Mouse (Mus musculus): Measurements from ENCODE around the gene Cd99l2.

Cd99l2 gene

DNA sequence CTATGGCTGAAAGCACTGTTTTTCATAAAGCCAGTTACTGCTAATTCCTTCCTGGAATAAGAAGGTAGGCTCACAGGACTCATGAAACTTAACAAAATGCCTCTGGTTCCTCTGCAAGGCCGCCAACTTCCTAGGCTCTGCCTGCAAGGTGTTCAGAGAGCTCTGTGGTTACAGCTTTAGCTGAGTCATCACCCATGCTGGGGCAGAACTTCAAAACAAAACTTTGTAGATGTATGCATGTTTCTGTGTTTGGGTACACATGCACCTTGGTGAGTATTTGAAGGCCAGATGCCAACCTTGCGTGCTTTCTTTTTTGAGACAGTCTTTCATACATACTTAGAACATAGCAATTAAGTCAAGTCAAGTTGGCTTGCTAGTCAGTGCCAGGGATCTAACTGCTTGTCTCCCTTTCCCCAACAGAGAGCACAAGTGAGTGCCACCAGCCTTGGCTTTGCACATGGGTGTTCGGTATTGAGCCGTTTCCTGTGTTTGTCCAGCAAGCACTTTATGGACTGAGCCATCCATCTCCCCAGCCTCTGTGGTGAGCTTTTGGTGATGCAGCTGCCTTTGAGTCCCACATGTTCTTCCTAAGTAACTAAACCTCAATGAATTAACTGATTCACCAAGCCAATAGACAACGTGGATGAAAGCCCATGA is 23.9 kb downstream of the Cd99l2 start:
- DNase-seq (ENCODE audit: low spot score in 2 of 2) = no peak

DNA sequence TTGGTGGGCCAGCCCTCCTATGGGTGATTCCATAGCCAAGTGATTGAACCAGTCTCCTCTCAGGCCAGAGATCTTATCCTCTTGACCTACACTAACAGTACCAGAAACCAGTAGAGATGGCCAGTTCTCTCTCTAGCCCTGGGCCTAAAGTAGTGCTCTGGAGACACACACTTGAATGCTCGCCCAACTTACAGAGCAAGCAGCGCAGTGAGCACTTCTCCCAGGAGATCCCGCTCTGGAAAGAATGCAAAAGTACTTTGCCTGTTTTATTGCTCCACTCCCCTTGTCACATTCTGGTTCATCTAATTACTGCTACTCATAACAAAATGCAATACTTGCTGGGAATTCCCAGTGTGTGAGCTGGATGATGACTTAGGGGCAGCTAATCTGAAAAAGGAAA is 25.2 kb downstream of the Cd99l2 start:
- no peak for DNase-seq (ENCODE audit: low spot score in 2 of 2)

DNA sequence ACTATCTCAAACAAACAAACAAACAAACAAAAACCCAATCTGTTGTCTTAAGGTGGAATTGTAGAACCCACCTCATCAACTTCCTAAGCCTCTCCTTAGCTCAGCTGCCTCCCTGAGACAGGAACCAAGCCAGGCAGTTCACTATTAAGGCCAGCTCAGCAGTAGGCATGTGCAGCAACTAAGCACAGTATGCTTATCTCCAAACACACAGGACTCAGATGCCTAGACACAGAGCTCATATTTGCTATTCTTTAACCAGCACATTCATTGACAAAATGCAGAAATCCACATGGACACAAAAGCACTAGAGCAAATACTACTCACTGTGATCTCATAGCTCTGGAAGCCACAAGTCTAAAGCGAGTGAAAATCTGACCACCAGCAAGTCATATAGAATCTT is 27.2 kb downstream of the Cd99l2 start:
- no peak for DNase-seq (ENCODE audit: low spot score in 2 of 2)

DNA sequence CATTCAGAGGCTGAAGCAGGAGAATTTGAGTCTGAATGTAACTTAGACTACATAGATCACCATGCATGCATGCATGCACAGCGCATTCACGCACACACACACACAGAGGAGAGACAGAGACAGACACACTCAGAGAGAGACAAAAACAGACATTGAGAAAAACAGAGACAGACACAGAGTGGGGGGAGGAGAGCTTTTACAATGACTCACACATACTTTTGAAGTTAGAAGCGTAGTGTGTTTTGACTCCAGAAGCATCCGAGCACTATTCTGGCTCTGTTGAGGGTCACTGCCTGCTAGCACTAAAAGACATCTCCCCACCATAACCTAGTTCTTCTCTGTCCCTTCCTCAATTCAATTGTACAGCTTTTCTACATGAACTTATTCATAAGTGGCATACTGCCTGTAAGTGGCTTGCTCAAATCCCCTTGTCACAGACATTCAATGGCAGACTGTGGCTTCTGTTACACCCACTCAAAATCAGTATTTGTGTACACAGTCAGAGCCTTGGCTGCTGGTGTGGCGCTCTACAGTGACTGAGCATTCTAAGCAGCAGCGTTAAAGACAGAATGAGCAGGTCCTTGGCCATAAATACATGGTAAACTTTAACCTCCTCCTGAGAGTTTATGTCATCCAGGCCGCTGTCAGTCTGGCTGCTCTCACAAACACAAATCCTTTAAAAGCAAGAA is 28.4 kb downstream of the Cd99l2 start:
- DNase-seq (ENCODE audit: low spot score in 2 of 2) = no peak

DNA sequence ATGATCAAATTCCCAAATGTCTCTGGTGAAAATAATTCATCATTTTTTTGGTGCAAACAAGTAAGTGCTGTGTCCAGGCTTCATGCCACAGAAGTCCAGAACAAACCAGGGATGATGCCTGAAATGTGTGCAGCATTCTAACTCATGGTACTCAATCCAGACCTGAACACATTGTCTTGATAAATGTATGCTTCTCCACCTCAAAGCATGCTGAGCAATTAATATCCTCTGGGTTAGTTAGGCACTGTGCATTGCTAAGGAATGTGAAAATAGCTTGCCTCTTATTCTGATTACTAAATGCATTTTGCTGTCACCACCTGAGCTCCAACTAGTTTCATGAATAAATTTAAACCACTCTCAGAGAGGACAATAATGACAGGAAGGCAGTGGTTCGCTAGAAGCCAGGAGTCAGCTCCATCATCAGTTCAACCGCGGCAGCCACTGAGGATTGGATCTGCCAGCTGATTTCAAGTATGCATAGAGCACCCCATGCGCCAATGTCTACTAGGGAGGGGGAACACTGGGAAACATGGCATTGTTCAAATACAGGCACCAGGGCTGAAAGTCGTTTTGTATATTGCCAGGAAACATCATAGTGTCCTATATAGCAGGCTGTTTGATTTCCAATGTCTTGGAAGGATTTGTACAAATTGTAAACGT is 36.4 kb downstream of the Cd99l2 start:
- DNase-seq (ENCODE audit: low spot score in 2 of 2) = no peak

DNA sequence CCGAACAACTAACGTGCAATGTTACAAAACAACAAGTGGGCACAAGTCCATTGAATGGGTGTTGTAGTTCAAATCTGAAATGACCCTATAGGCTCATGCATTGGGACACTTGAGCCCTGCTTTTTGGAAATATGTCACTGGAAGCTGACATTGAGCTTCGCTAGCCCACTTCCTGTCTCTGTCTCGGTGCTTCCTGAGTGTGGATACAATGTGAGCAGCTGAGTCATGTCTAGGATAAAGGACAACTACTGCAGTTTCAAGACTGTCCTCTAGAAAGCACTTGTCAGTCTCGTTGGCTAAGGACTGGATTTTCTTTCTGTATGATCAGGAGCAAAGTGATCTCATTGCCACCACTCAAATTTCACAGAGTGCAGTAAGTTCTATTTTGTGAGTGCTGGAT is 49.7 kb downstream of the Cd99l2 start:
- DNase-seq (ENCODE audit: low spot score in 2 of 2) = no peak

DNA sequence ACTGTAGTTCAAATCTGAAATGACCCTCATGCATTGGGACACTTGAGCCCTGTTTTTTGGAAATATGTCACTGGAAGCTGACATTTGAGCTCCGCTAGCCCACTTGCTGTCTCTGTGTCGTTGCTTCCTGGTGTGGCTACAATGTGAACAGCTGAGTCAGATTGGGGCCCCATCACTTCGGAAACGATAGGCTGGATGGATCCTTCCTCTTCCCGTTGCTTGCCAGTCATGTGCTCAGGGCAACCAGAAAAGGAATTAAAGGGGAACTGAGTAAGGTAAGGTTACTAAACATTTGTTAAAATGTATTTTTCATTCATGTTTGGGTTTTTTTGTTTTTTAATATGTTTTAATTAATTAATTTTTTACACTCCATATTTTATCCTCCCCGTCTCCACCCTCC is 53.2 kb downstream of the Cd99l2 start:
- DNase-seq (ENCODE audit: low spot score in 2 of 2) = no peak

DNA sequence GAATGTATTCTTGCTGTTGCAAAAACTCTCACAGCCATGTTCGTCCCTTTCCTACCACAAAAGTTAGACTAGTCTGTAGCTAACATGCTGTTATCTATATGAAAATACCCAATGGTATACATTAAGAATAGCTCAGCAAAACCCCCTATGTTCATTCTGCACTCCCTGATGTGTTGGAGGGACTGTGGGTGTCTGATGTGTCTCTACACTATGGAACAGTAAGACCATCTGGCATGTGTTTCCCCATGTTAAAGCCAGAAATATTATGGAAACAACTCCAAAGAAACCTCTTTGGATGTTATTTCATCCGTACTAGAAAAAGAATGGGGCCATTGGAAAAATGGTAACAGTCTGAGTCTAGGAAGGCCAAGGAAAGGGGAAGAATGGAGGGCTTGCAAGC is 57.1 kb downstream of the Cd99l2 start:
- DNase-seq (ENCODE audit: low spot score in 2 of 2) = no peak

DNA sequence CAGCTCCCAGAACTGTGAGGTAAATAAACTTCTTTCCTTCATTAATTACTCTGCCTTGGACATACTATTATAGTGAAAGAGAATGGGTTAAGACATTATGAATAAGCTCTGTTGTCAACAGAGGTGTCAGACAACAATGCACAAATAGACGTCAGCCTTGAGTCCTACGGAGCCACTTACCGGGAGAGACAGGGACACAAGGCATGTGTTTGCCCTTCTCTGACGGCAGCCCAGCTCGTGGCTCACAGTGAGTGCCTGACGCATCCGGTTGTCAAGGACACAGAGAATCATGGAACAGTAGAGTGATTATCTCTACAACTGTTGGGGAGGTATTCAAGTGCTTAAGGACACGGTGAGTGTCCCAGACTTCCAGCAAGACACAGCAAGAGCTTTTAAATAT is 57.8 kb downstream of the Cd99l2 start:
- DNase-seq (ENCODE audit: low spot score in 2 of 2) = no peak

DNA sequence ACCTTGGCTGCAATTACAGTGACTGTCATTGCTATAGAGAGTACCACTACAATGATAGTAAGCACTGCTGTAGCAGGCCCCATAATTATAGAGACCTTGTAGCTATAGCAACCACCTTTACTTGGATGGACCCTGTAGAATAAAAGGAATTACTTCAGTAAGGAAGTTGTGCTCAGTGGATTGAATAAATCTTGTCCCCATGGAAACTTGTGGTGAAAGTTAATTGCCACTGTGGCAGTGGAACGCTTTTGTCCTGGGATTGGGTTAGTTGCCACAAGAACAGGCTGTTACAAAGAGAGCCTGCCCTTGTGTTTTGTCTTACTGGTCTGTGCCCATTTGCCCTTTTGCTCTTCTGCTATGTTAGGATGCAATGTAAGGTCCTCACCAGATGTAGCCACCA is 58.2 kb downstream of the Cd99l2 start:
- DNase-seq (ENCODE audit: low spot score in 2 of 2) = no peak

DNA sequence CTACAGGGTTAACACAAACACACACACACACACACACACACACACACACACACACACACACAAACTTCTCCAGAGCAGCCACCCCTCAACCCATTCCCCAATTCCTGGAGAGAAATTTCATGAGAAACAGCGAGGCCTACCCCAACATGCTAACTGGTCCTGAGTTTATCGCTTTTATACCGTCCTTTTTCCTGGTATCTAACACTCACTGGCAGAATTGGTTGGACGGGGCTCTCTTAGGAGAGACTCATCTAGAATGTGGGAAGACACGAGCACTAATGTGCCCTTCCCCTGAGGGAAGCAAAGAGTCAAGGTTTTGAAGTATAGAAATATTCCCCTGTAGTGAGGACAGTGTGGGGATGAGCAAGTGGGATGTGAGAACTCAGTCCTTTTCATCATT is 61.7 kb downstream of the Cd99l2 start:
- DNase-seq (ENCODE audit: low spot score in 2 of 2) = no peak

DNA sequence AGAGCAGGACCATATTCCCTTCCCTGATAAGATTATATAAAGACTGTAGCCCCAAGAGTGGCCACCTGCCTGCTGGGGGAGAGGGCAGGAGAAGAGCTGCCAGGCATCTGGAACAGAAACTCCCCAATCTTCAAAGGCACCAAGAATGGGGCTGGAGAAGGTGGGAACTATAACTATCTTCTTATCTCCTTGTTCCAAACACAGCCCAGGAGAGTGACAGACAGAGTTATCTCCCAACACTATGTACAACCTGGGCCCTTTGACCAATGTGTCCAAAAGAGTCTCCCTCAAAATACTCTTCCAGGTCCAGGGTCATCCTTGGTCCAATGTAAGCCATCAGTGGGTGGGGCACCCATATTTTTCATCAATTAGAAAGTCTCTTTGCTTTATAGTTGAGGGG is 65.2 kb downstream of the Cd99l2 start:
- no peak for DNase-seq (ENCODE audit: low spot score in 2 of 2)

DNA sequence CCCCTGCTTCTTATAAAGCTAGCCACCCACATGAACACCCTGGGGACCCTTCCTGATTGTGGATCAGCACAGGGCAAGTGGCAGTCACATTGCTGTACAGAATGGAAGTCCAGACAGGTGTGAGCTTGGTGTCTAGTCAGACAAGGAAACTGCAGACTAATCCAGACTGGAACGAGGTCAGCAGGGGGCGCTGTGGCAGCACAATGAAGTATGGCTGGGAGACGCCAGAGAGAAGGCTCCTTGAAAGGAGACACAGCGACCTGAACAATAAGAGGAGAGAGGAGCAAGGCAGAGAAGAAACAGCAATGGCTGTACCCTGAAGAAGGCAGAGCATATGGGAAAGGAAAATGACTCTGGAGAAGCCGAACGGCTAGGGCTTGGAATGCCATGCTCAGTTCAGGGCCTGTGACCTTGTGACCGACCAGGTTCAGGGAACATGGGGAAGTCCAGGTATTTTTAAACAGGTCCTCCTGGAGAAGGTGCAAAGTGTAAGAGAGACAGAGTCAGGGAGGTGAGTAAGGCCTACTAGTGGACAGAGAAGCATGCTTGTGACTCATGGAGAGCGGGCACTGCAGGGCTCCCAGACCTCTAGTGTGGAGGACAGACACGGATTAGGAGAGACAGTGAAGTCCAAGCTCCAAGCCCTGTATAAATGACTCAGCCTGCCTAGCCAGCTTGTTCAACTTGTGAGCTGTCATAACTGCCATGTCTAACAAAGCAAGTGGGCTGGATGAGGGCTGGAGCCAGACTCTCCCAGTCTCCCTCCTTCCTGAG is 66.7 kb downstream of the Cd99l2 start:
- DNase-seq (ENCODE audit: low spot score in 2 of 2) = peak; percentile 60 to 76

DNA sequence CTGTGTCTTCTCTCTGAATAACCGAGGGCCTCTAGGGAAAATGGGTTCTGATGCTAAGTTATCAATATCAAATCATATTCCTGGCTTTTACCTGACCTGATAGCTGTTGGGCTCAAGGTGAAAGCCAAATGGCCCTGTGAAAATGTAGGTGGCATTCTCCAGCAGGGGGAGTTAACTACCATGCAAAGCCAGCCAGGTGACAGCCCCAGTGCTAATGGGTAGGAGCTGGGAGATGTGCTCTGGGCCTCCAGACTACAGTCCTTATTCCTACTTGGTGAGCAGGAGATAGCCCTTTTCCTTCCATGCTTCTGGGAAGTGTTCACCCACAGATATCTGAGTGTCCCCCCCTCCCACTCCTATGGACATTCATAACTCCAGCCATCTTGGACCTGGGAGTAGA is 67.8 kb downstream of the Cd99l2 start:
- DNase-seq (ENCODE audit: low spot score in 2 of 2) = no peak

DNA sequence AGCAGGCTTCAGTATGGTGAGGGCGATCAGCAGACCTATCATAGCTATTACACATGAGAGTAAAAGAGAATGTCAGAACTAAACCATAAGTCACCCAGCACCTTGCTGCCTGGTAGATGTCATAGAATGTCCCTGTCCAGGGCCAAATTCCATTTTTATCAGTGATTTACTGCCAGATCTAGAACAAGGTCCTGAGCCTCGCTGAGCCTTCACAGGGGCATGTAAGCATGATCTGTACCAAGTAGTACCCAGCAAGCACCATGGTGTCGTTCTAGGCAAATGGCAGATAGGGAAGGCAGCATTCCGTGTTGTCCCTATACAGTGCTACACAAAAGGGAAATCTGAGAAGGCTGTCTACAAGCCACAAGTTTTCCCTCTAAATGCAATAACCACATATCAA is 79.0 kb downstream of the Cd99l2 start:
- DNase-seq (ENCODE audit: low spot score in 2 of 2) = no peak

DNA sequence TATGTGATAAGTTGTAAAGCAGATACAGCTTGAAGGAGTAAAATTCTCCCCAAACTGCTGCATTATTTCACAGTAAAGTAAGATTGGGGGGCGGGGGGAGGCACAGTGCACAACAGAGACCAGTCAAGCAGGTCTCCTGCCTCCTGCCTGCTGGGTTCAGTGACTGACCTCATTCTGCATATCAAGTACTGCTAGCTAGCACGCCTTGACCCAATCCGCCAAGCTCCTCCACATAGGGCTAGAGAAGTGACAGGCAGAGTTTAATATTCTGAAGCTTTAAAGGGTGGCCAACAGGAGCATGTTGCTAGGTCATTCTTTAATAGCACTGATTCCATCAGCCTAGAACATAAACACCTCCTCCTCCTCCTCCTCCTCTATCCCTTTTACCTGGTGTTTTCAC is 79.9 kb downstream of the Cd99l2 start:
- DNase-seq (ENCODE audit: low spot score in 2 of 2) = no peak

DNA sequence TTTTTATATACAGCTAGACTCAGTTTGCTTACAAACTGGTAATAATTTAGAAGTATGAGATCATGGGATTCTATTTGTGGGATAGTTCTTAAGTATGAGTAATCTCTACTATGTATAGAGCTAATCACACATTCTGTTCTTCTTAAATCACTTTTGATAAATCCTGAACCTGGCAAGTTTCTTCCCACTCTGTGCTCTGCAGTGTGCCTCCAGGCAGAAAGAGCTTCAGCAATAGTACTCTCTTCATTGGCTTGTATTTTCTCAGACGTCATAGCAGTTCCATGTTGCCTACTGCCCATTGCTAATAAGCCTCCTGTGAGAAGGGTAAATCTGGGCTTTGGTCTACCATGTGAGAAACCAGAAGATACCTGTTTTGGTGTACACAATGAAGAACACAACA is 84.3 kb downstream of the Cd99l2 start:
- DNase-seq (ENCODE audit: low spot score in 2 of 2) = no peak

DNA sequence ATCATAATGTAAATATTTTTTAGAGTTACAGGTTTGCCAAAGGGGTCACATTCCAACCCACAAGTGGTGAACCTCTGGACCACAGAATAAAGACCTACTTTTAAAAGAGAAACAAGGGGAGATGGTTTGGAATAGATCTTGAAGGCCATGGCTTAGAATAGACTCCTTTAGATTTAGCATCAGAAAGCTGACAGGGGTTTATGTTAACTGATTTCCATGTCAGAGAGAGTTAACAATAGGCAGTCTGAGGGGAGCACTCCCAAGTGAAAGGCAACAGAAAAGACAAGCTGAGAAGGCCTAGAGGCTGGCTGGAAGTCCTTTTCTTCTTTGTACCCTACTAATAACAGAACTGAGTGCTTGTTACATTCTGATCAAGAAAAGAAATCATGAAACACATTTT is 86.4 kb downstream of the Cd99l2 start:
- DNase-seq (ENCODE audit: low spot score in 2 of 2) = no peak

DNA sequence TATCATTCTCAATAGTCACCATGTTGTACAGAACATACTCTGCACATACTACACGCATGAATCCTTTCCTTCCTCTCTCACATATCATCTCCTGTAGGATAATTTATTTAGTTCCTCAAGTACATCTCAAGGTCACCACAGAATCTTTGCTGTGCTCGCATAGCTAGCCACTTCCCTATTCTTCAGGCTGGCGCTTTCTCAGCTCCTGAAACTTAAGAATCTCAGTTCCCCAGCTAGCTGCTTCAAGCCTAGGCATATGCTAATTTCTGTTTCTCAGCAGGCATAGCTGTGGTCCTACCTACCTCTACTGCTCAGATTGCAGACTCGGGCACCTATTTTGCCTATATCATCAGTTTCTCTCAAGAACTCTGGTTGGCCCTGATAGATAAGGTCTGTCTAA is 96.3 kb downstream of the Cd99l2 start:
- no peak for DNase-seq (ENCODE audit: low spot score in 2 of 2)

DNA sequence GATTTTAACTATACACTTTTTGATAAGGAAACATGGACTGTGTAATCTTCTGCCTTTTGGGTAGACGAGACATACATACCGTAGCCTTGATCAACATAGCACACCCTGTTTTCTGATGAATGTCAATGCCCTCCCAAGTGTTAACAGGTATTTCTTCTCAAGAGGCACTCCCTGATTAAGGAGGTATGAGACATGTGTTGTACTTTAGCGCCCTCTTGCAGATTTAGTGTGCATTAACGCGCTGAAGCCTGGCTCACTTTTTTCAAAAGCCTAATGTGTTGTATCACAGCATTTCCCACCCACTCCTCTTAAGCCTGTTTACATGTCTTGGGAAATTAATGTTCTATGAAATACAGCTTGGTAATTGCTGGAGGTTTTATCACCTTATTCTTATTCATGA is 111.1 kb downstream of the Cd99l2 start:
- peak in 1 of 2 experiments; percentile 3 for DNase-seq (ENCODE audit: low spot score in 2 of 2)

DNA sequence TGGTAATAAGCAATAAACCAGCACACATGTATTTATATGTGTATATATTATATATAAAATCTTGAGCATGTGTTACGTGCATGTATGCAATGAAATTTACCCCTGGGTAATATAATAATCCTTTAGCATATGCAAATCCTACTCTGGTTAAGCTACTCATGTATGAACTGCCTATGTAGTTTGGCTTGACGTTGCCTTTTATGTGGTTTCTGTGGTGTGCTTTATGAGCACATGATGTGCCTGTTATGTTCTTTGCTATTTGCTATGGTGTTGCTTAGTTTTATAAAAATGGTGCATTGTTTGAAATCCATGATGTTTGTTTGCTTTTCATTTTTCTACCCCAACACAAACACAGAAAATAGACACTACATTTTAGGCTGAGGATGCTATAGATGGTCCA is 114.2 kb downstream of the Cd99l2 start:
- no peak for DNase-seq (ENCODE audit: low spot score in 2 of 2)

DNA sequence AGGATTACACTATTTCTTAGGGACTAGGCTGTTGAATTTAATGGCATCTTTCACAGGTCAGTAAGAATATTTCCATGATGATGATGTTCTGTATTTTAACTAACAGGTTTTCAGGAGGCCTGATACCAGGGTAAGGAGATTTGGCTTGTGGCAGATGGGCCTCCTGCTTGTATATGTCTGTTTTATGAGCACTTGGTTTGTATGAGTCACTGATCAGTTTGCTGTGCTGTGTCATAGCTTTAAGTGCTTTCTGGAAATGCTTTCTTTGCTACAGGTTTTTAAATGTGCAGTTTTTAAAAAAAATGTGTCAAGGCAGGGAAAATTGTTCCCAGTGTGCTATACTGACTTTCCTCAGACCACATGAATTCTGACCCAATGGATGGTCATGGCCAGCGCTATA is 115.9 kb downstream of the Cd99l2 start:
- no peak for DNase-seq (ENCODE audit: low spot score in 2 of 2)
